8 mouse cellular contexts compared by ENCODE assay signal in genomic region chr19:21778147-21778917, GRCm38 (mm10). TPM values are rescaled to one million over a fixed set of nuclear protein-coding genes. Genes with fewer than 3 reads are reported as not detected.
DNase-seq lines count a peak whose midpoint lies in the region; ATAC-seq and TF ChIP-seq lines count a peak whose summit lies in the region.

Gene Cemip2 (plus strand): TSS chr19:21778342.

- ATAC-seq in embryonic facial prominence, embryonic 14.5 days (ENCODE audit: low read depth), result peak; percentile 93
- peak; percentile 95 for ATAC-seq in limb, embryonic 13.5 days (ENCODE audit: low FRiP score, low read depth)
- ATAC-seq in midbrain, embryonic 15.5 days (replicated peaks), result peak; percentile 95

- no peaks in the 10 kb centered on the region for H3K9me3 ChIP-seq in embryonic facial prominence, embryonic 14.5 days (ENCODE audit: control insufficient read depth, low read length)
- no peaks in the 10 kb centered on the region for H3K9me3 ChIP-seq in limb, embryonic 13.5 days
- no peaks in the 10 kb centered on the region for H3K9me3 ChIP-seq in midbrain, embryonic 15.5 days

- H3K4me3 ChIP-seq in bone marrow, adult 2 months (replicated peaks; ENCODE audit: control insufficient read depth, low read depth, low read length), result peak within 1 kb of the TSS; percentile 85
- H3K4me3 ChIP-seq in embryonic facial prominence, embryonic 14.5 days (ENCODE audit: low read depth, low read length), result peak within 1 kb of the TSS; percentile 72
- H3K4me3 ChIP-seq in limb, embryonic 13.5 days, result peak within 1 kb of the TSS; percentile 88
- H3K4me3 ChIP-seq in midbrain, embryonic 15.5 days, result peak within 1 kb of the TSS; percentile 98

- peak within 1 kb of the TSS; percentile 95 for H3K27ac ChIP-seq in bone marrow, adult 2 months (ENCODE audit: control insufficient read depth, insufficient read depth, low read depth, low read length, poor library complexity)
- H3K27ac ChIP-seq in embryonic facial prominence, embryonic 14.5 days (replicated peaks; ENCODE audit: low read depth, low read length), result peak within 1 kb of the TSS; percentile 85
- H3K27ac ChIP-seq in limb, embryonic 13.5 days, result peak within 1 kb of the TSS; percentile 93
- peak within 1 kb of the TSS; percentile 96 for H3K27ac ChIP-seq in midbrain, embryonic 15.5 days

- under 1% methylated on average over 74 of the region's 75 CpGs for WGBS in bone marrow, adult 2 months
- WGBS in embryonic facial prominence, embryonic 14.5 days, result 0% methylated on average over 19 of the region's 75 CpGs
- WGBS in limb, embryonic 13.5 days, result under 1% methylated on average over 68 of the region's 75 CpGs
- WGBS in midbrain, embryonic 15.5 days, result under 1% methylated on average over 73 of the region's 75 CpGs

- DNase-seq in A20 (ENCODE audit: low read depth, low spot score), result peak; percentile 97
- DNase-seq in embryonic facial prominence, embryonic 14.5 days (ENCODE audit: low spot score), result peak; percentile 97
- peak; percentile 94 for DNase-seq in heart, adult 8-10 months (ENCODE audit: low spot score)
- DNase-seq in kidney, adult 8-10 months, result peak; percentile 96 to 97
- DNase-seq in spleen, adult 18-20 months, result peak; percentile 93 to 97

- TF ChIP-seq CTCF in bone marrow, adult 2 months (IDR thresholded peaks at IDR 0.05; ENCODE audit: control insufficient read depth, insufficient read depth, low read length), result peak; percentile 67

- H3K4me1 ChIP-seq in bone marrow, adult 2 months (ENCODE audit: control insufficient read depth, insufficient read depth, low read length), result no peaks in the 10 kb centered on the region; the same call in none of the 2 replicates
- peaks cover 33% of the 10 kb centered on the region for H3K4me1 ChIP-seq in embryonic facial prominence, embryonic 14.5 days (ENCODE audit: control insufficient read depth, insufficient read depth, low read length)
- peaks cover 47% of the 10 kb centered on the region for H3K4me1 ChIP-seq in limb, embryonic 13.5 days
- peaks cover 46% of the 10 kb centered on the region for H3K4me1 ChIP-seq in midbrain, embryonic 15.5 days

- H3K4me2 ChIP-seq in embryonic facial prominence, embryonic 14.5 days (ENCODE audit: low read depth, low read length), result peak within 1 kb of the TSS; percentile 56
- peak within 1 kb of the TSS; percentile 82 for H3K4me2 ChIP-seq in limb, embryonic 13.5 days (replicated peaks)
- H3K4me2 ChIP-seq in midbrain, embryonic 15.5 days, result peak within 1 kb of the TSS; percentile 61

- H3K27me3 ChIP-seq in embryonic facial prominence, embryonic 14.5 days (replicated peaks; ENCODE audit: control insufficient read depth, insufficient read depth, low read length), result no peaks in the 10 kb centered on the region
- H3K27me3 ChIP-seq in limb, embryonic 13.5 days, result peaks cover 9% of the 10 kb centered on the region
- no peaks in the 10 kb centered on the region for H3K27me3 ChIP-seq in midbrain, embryonic 15.5 days (replicated peaks)

- TF ChIP-seq POLR2A in bone marrow, adult 2 months (IDR thresholded peaks at IDR 0.05; ENCODE audit: borderline replicate concordance, control insufficient read depth, low read depth, low read length), result peak; percentile 61; the same call in 1 of the 2 replicates

- H3K9ac ChIP-seq in embryonic facial prominence, embryonic 14.5 days (ENCODE audit: low read depth, low read length), result peak within 1 kb of the TSS; percentile 72
- peak within 1 kb of the TSS; percentile 90 for H3K9ac ChIP-seq in limb, embryonic 13.5 days
- H3K9ac ChIP-seq in midbrain, embryonic 15.5 days, result peak within 1 kb of the TSS; percentile 97

- H3K36me3 ChIP-seq in embryonic facial prominence, embryonic 14.5 days (ENCODE audit: control insufficient read depth, insufficient read depth, low read length), result no peaks in the 10 kb centered on the region
- H3K36me3 ChIP-seq in limb, embryonic 13.5 days, result no peaks in the 10 kb centered on the region
- H3K36me3 ChIP-seq in midbrain, embryonic 15.5 days (replicated peaks), result no peaks in the 10 kb centered on the region

RNA-seq across cellular contexts. Expression of gene Cemip2, which starts in this region (rescaled TPM):
- 1.8 and 6.9 TPM in 2 replicates for polyA plus RNA-seq in bone marrow, adult 2 months (2011; ENCODE audit: insufficient read depth, insufficient read length, low replicate concordance, missing spikeins)
- 33.8 and 34.7 TPM in 2 replicates for polyA plus RNA-seq in embryonic facial prominence, embryonic 14.5 days (2014; fragmentation: Nextera tagmentation; extraction: Ambion mirVana)
- total RNA-seq in heart, adult 8-10 months (2022), result 10 to 100 TPM; 10.2 to 11.5 (median 10.8) TPM
- 36.9 and 39.0 TPM in 2 replicates for polyA plus RNA-seq in limb, embryonic 13.5 days (2015; fragmentation: Nextera tagmentation; extraction: Ambion mirVana)
- polyA plus RNA-seq in midbrain, embryonic 15.5 days (2015; fragmentation: Nextera tagmentation; extraction: Ambion mirVana), result 39.9 and 41.6 TPM in 2 replicates

Comparison
In these comparisons a context has a peak if more than half of its experiments do, and no peak if none do; other contexts are left out.
1. Peak in every context shown above with its lines: DNase-seq, ATAC-seq, H3K4me3 ChIP-seq and H3K27ac ChIP-seq.